Mouse (Mus musculus) testis, adult 2 months (tissue): Measurements from ENCODE around the gene Fnbp1.

Source experiments
- CTCF ChIP-seq: fragments of 200-500 bp; IDR thresholded peaks from 2 replicates; pipeline ENCODE4 v1.5.1; 2012; ENCODE audit warnings: low read depth, mild to moderate bottlenecking, inconsistent platforms, low read length, moderate library complexity; ENCODE audit not compliant: control insufficient read depth, insufficient read depth, insufficient replicate concordance
- POLR2A ChIP-seq: fragments of 200-500 bp; IDR thresholded peaks from 2 replicates; pipeline ENCODE4 v1.6.1; 2012; ENCODE audit warnings: low read depth, mild to moderate bottlenecking, inconsistent platforms, low read length, moderate library complexity; ENCODE audit not compliant: control insufficient read depth

DNA sequence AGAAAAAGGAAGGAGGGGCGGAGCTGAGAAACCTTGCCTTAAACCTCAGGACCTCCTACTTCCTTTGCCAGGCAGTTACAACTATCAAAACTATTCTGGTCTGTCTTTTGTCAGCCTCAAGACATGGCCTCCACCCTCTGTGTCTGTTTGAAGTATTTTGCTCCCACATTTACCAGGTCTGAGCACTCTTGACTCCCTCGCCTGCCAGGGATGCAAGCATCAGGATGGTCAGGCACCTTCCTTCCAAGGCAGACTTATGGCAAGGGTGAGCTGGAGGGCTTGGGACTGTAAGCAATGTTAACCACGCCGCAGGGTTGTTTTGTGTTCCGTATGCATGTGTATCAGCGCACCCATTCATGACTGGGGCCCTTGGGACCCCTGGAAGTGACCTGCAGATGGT, 1.5 kb upstream of the Fnbp1 start:
- TF ChIP-seq POLR2A (no peak), CTCF (no peak)
